Comparison of ENCODE assay signal across 18 mouse cellular contexts in the genomic region with DNA sequence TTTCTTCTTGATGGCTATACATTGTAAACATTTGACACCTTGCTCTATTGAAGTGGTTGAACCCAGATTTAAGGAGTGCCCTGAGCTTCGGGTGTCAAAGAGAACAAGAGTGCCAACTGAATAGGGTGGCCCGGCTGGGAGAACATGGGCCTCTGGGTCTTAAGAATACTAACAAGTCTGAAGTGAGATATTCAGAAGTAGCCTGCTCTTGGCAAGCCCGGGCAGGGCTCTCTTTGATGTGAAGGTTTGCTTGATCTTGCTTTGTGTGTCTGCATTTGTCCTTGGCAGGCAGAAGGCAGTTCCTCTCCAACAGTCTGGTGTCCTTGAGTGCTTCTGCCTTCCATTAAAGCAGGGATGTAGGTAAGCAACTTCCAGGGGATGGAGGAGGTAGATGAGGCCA.
A peak's percentile ranks its signal among the peaks of the same experiment; 100 is the strongest.
DNase-seq lines count a peak whose midpoint lies in the region; ATAC-seq lines count a peak whose summit lies in the region.
"Had no signal": no experiment of that assay in that cellular context is flagged by ENCODE, and none has a peak within 500 bp of the region (broad histone marks: within the 10 kb centered on the region; RNA-seq: fewer than 3 reads in every experiment).

No protein-coding gene starts in this region.

- H3K9me3 ChIP-seq in embryonic facial prominence, embryonic 11.5 days (replicated peaks; ENCODE audit: control insufficient read depth, low read length): no peaks in the 10 kb centered on the region
- H3K9me3 ChIP-seq in embryonic facial prominence, embryonic 10.5 days: no peaks in the 10 kb centered on the region
- no peaks in the 10 kb centered on the region for H3K9me3 ChIP-seq in embryonic facial prominence, embryonic 14.5 days (ENCODE audit: control insufficient read depth, low read length)
- no peaks in the 10 kb centered on the region for H3K9me3 ChIP-seq in heart, embryonic 11.5 days (replicated peaks; ENCODE audit: control insufficient read depth, low read length)
- H3K9me3 ChIP-seq: heart, embryonic 10.5 days; intestine, embryonic 15.5 days; kidney, embryonic 15.5 days; liver, embryonic 13.5 days; lung, embryonic 15.5 days had no signal

- no peak overlapping the region for H3K4me2 ChIP-seq in embryonic facial prominence, embryonic 11.5 days (ENCODE audit: low read depth, low read length)
- no peak overlapping the region for H3K4me2 ChIP-seq in embryonic facial prominence, embryonic 14.5 days (ENCODE audit: low read depth, low read length)
- no peak overlapping the region for H3K4me2 ChIP-seq in heart, embryonic 11.5 days
- H3K4me2 ChIP-seq: hindbrain, embryonic 14.5 days; intestine, embryonic 15.5 days; kidney, embryonic 15.5 days; liver, embryonic 13.5 days; lung, embryonic 15.5 days; midbrain, embryonic 13.5 days had no signal

- WGBS in embryonic facial prominence, embryonic 11.5 days: 77% methylated on average over 3 of the region's 3 CpGs
- 74% methylated on average over 3 of the region's 3 CpGs for WGBS in embryonic facial prominence, embryonic 10.5 days
- 60% methylated on average over 3 of the region's 3 CpGs for WGBS in embryonic facial prominence, embryonic 14.5 days
- WGBS in heart, embryonic 11.5 days (ENCODE audit: insufficient replicate concordance): 59% methylated on average over 3 of the region's 3 CpGs

- no peaks in the 10 kb centered on the region for H3K36me3 ChIP-seq in embryonic facial prominence, embryonic 11.5 days (replicated peaks; ENCODE audit: control insufficient read depth, insufficient read depth, low read depth, low read length)
- H3K36me3 ChIP-seq in embryonic facial prominence, embryonic 10.5 days (replicated peaks): no peaks in the 10 kb centered on the region
- H3K36me3 ChIP-seq in embryonic facial prominence, embryonic 14.5 days (ENCODE audit: control insufficient read depth, insufficient read depth, low read length): no peaks in the 10 kb centered on the region
- H3K36me3 ChIP-seq in heart, embryonic 11.5 days (ENCODE audit: control insufficient read depth, insufficient read depth, low read length): no peaks in the 10 kb centered on the region
- H3K36me3 ChIP-seq: heart, embryonic 10.5 days; intestine, embryonic 15.5 days; kidney, embryonic 15.5 days; liver, embryonic 13.5 days; lung, embryonic 15.5 days; midbrain, embryonic 13.5 days had no signal

- no peak overlapping the region for H3K9ac ChIP-seq in embryonic facial prominence, embryonic 11.5 days (replicated peaks; ENCODE audit: low read length)
- H3K9ac ChIP-seq in embryonic facial prominence, embryonic 14.5 days (ENCODE audit: low read depth, low read length): no peak overlapping the region
- H3K9ac ChIP-seq in heart, embryonic 11.5 days (ENCODE audit: low read depth, low read length): no peak overlapping the region
- H3K9ac ChIP-seq: hindbrain, embryonic 14.5 days; intestine, embryonic 15.5 days; kidney, embryonic 15.5 days; liver, embryonic 13.5 days; lung, embryonic 15.5 days; midbrain, embryonic 13.5 days had no signal

- ATAC-seq in embryonic facial prominence, embryonic 11.5 days (replicated peaks; ENCODE audit: insufficient number of reproducible peaks, low FRiP score, low TSS enrichment, low read depth): no peak
- ATAC-seq in embryonic facial prominence, embryonic 14.5 days (ENCODE audit: low read depth): peak; percentile 26; the same call in 1 of the 2 replicates
- no peak for ATAC-seq in heart, embryonic 11.5 days (replicated peaks; ENCODE audit: insufficient number of reproducible peaks, low FRiP score, low TSS enrichment)
- ATAC-seq: intestine, embryonic 15.5 days; midbrain, embryonic 13.5 days had no signal

- no peak overlapping the region for H3K27ac ChIP-seq in embryonic facial prominence, embryonic 11.5 days (replicated peaks; ENCODE audit: low read depth, low read length)
- no peak overlapping the region for H3K27ac ChIP-seq in embryonic facial prominence, embryonic 10.5 days (replicated peaks)
- no peak overlapping the region; the same call in 1 of the 2 replicates for H3K27ac ChIP-seq in embryonic facial prominence, embryonic 14.5 days (replicated peaks; ENCODE audit: low read depth, low read length)
- no peak overlapping the region for H3K27ac ChIP-seq in heart, embryonic 11.5 days (ENCODE audit: low read depth, low read length)
- H3K27ac ChIP-seq: heart, embryonic 10.5 days; hindbrain, embryonic 14.5 days; intestine, embryonic 15.5 days; kidney, embryonic 15.5 days; liver, embryonic 13.5 days; lung, embryonic 15.5 days; midbrain, embryonic 13.5 days had no signal

- no peaks in the 10 kb centered on the region for H3K27me3 ChIP-seq in embryonic facial prominence, embryonic 11.5 days (ENCODE audit: control insufficient read depth, insufficient read depth, low read length)
- no peaks in the 10 kb centered on the region for H3K27me3 ChIP-seq in embryonic facial prominence, embryonic 10.5 days (replicated peaks; ENCODE audit: low read depth, poor library complexity, severe bottlenecking)
- no peaks in the 10 kb centered on the region for H3K27me3 ChIP-seq in embryonic facial prominence, embryonic 14.5 days (replicated peaks; ENCODE audit: control insufficient read depth, insufficient read depth, low read length)
- no peaks in the 10 kb centered on the region for H3K27me3 ChIP-seq in heart, embryonic 11.5 days (ENCODE audit: control insufficient read depth, insufficient read depth, low read length)
- H3K27me3 ChIP-seq: intestine, embryonic 15.5 days; kidney, embryonic 15.5 days; liver, embryonic 13.5 days; lung, embryonic 15.5 days; midbrain, embryonic 13.5 days had no signal

- no peak overlapping the region for H3K4me3 ChIP-seq in embryonic facial prominence, embryonic 11.5 days (ENCODE audit: low read depth, low read length)
- no peak overlapping the region for H3K4me3 ChIP-seq in embryonic facial prominence, embryonic 10.5 days
- no peak overlapping the region for H3K4me3 ChIP-seq in embryonic facial prominence, embryonic 14.5 days (ENCODE audit: low read depth, low read length)
- no peak overlapping the region for H3K4me3 ChIP-seq in heart, embryonic 11.5 days (ENCODE audit: low read depth, low read length)
- H3K4me3 ChIP-seq: heart, embryonic 10.5 days; intestine, embryonic 15.5 days; kidney, embryonic 15.5 days; liver, embryonic 13.5 days; lung, embryonic 15.5 days; midbrain, embryonic 13.5 days had no signal

- peak; percentile 10 for DNase-seq in embryonic facial prominence, embryonic 11.5 days (ENCODE audit: low spot score)
- no peak for DNase-seq in embryonic facial prominence, embryonic 10.5 days (ENCODE audit: low spot score)
- peak; percentile 17 for DNase-seq in ovary, postnatal 36 days (ENCODE audit: low spot score)
- no peak for DNase-seq in ovary, postnatal 14 days (ENCODE audit: low spot score)
- peak; percentile 57 for DNase-seq in adrenal gland, adult 2 months
- peak; percentile 73 for DNase-seq in embryonic facial prominence, embryonic 14.5 days (ENCODE audit: low spot score)
- DNase-seq in MN1 (ENCODE audit: low spot score): no peak
- DNase-seq: cerebellum, adult 9-10 months; gastrocnemius, postnatal 36 days; liver, embryonic 13.5 days; right cerebral cortex, postnatal 25 days had no signal

- no peaks in the 10 kb centered on the region for H3K4me1 ChIP-seq in embryonic facial prominence, embryonic 11.5 days (ENCODE audit: control insufficient read depth, insufficient read depth, low read length)
- H3K4me1 ChIP-seq in embryonic facial prominence, embryonic 10.5 days: peaks cover 1% of the 10 kb centered on the region; the same call in 1 of the 2 replicates
- H3K4me1 ChIP-seq in embryonic facial prominence, embryonic 14.5 days (ENCODE audit: control insufficient read depth, insufficient read depth, low read length): peaks cover 6% of the 10 kb centered on the region
- H3K4me1 ChIP-seq in heart, embryonic 11.5 days (ENCODE audit: control insufficient read depth, insufficient read depth, low read length): no peaks in the 10 kb centered on the region
- H3K4me1 ChIP-seq: heart, embryonic 10.5 days; intestine, embryonic 15.5 days; kidney, embryonic 15.5 days; liver, embryonic 13.5 days; lung, embryonic 15.5 days; midbrain, embryonic 13.5 days had no signal

Comparison
In these comparisons a context has a peak if more than half of its experiments do, and no peak if none do; other contexts are left out.
1. DNase-seq: peak in embryonic facial prominence, embryonic 11.5 days (single experiment), ovary, postnatal 36 days (single experiment), adrenal gland, adult 2 months (single experiment) and embryonic facial prominence, embryonic 14.5 days (single experiment); none in embryonic facial prominence, embryonic 10.5 days (single experiment), ovary, postnatal 14 days (single experiment) and MN1 (single experiment).